Mouse (Mus musculus): ENCODE measurements around the gene Umad1. TPM values are rescaled to one million over a fixed set of nuclear protein-coding genes. Genes with fewer than 3 reads are reported as not detected.

Gene Umad1
- polyA plus RNA-seq, 2 experiments: 10.7 to 16.6 TPM

GRCm38 (mm10) chr6:8390296-8390695 is 131.2 kb downstream of the Umad1 start:
- DNase-seq (ENCODE audit: low spot score) (no peak), ATAC-seq (ENCODE audit: low FRiP score, low read depth) (no peak)
- 94% methylated on average over 6 of the region's 6 CpGs for WGBS
- no peak overlapping the region for H3K9ac ChIP-seq (ENCODE audit: low read depth, low read length, severe bottlenecking)
- H3K4me2 ChIP-seq (replicated peaks; ENCODE audit: low read depth, low read length, severe bottlenecking): no peak overlapping the region
- TF ChIP-seq POLR2A (IDR thresholded peaks at IDR 0.05; ENCODE audit: borderline replicate concordance, extremely low read depth, insufficient read depth, insufficient read length): no peak
- H3K36me3 ChIP-seq (ENCODE audit: control insufficient read depth, insufficient read depth, low read length): no peaks in the 10 kb centered on the region
- H3K27ac ChIP-seq (replicated peaks; ENCODE audit: low read depth, low read length): no peak overlapping the region
- H3K4me1 ChIP-seq (ENCODE audit: control insufficient read depth, insufficient read depth, low read length): no peaks in the 10 kb centered on the region
- no peak overlapping the region for H3K4me3 ChIP-seq (replicated peaks; ENCODE audit: low read length)
- no peaks in the 10 kb centered on the region for H3K9me3 ChIP-seq (ENCODE audit: control insufficient read depth, low read length)
- no peaks in the 10 kb centered on the region for H3K27me3 ChIP-seq (ENCODE audit: control insufficient read depth, insufficient read depth, low read length)

GRCm38 (mm10) chr6:8390935-8391334 is 131.8 kb downstream of the Umad1 start:
- H3K27me3 ChIP-seq (ENCODE audit: control insufficient read depth, insufficient read depth, low read length): no peaks in the 10 kb centered on the region
- ATAC-seq (ENCODE audit: low FRiP score, low read depth) (no peak), DNase-seq (ENCODE audit: low spot score) (no peak)
- H3K9me3 ChIP-seq (ENCODE audit: control insufficient read depth, low read length): no peaks in the 10 kb centered on the region
- H3K27ac ChIP-seq (replicated peaks; ENCODE audit: low read depth, low read length): no peak overlapping the region
- WGBS: 84% methylated on average over 2 of the region's 2 CpGs
- no peak overlapping the region for H3K4me3 ChIP-seq (replicated peaks; ENCODE audit: low read length)
- H3K36me3 ChIP-seq (ENCODE audit: control insufficient read depth, insufficient read depth, low read length): no peaks in the 10 kb centered on the region
- H3K4me2 ChIP-seq (replicated peaks; ENCODE audit: low read depth, low read length, severe bottlenecking): no peak overlapping the region
- no peaks in the 10 kb centered on the region for H3K4me1 ChIP-seq (ENCODE audit: control insufficient read depth, insufficient read depth, low read length)
- no peak overlapping the region for H3K9ac ChIP-seq (ENCODE audit: low read depth, low read length, severe bottlenecking)
- TF ChIP-seq POLR2A (IDR thresholded peaks at IDR 0.05; ENCODE audit: borderline replicate concordance, extremely low read depth, insufficient read depth, insufficient read length): no peak

- ATAC-seq (ENCODE audit: low FRiP score, low read depth): no peak
- 64% methylated on average over 4 of the region's 4 CpGs for WGBS
- DNase-seq (ENCODE audit: low spot score): no peak
- H3K9me3 ChIP-seq (ENCODE audit: control insufficient read depth, low read length): no peaks in the 10 kb centered on the region
- no peak overlapping the region for H3K27ac ChIP-seq (replicated peaks; ENCODE audit: low read depth, low read length)
- no peak overlapping the region for H3K4me3 ChIP-seq (replicated peaks; ENCODE audit: low read length)
- no peaks in the 10 kb centered on the region for H3K27me3 ChIP-seq (ENCODE audit: control insufficient read depth, insufficient read depth, low read length)
- TF ChIP-seq POLR2A (IDR thresholded peaks at IDR 0.05; ENCODE audit: borderline replicate concordance, extremely low read depth, insufficient read depth, insufficient read length): no peak
- H3K4me2 ChIP-seq (replicated peaks; ENCODE audit: low read depth, low read length, severe bottlenecking): no peak overlapping the region
- no peaks in the 10 kb centered on the region for H3K36me3 ChIP-seq (ENCODE audit: control insufficient read depth, insufficient read depth, low read length)
- no peaks in the 10 kb centered on the region for H3K4me1 ChIP-seq (ENCODE audit: control insufficient read depth, insufficient read depth, low read length)
- no peak overlapping the region for H3K9ac ChIP-seq (ENCODE audit: low read depth, low read length, severe bottlenecking)
Measured at GRCm38 (mm10) chr6:8393029-8393428, 133.9 kb downstream of the Umad1 start.

GRCm38 (mm10) chr6:8394044-8394443 is 135.0 kb downstream of the Umad1 start:
- no peaks in the 10 kb centered on the region for H3K4me1 ChIP-seq (ENCODE audit: control insufficient read depth, insufficient read depth, low read length)
- no peak for ATAC-seq (ENCODE audit: low FRiP score, low read depth)
- H3K27ac ChIP-seq (replicated peaks; ENCODE audit: low read depth, low read length): no peak overlapping the region
- no peak overlapping the region for H3K4me2 ChIP-seq (replicated peaks; ENCODE audit: low read depth, low read length, severe bottlenecking)
- no peak overlapping the region for H3K4me3 ChIP-seq (replicated peaks; ENCODE audit: low read length)
- no peak for TF ChIP-seq POLR2A (IDR thresholded peaks at IDR 0.05; ENCODE audit: borderline replicate concordance, extremely low read depth, insufficient read depth, insufficient read length)
- no peak overlapping the region for H3K9ac ChIP-seq (ENCODE audit: low read depth, low read length, severe bottlenecking)
- H3K27me3 ChIP-seq (ENCODE audit: control insufficient read depth, insufficient read depth, low read length): no peaks in the 10 kb centered on the region
- no peaks in the 10 kb centered on the region for H3K36me3 ChIP-seq (ENCODE audit: control insufficient read depth, insufficient read depth, low read length)
- no peak for DNase-seq (ENCODE audit: low spot score)
- H3K9me3 ChIP-seq (ENCODE audit: control insufficient read depth, low read length): no peaks in the 10 kb centered on the region

- Histone ChIP-seq H3K27ac (replicated peaks; ENCODE audit: low read depth, low read length) (no peak overlapping the region), H3K36me3 (ENCODE audit: control insufficient read depth, insufficient read depth, low read length) (no peaks in the 10 kb centered on the region), H3K9ac (ENCODE audit: low read depth, low read length, severe bottlenecking) (no peak overlapping the region), H3K4me2 (replicated peaks; ENCODE audit: low read depth, low read length, severe bottlenecking) (no peak overlapping the region), H3K4me1 (ENCODE audit: control insufficient read depth, insufficient read depth, low read length) (no peaks in the 10 kb centered on the region), H3K9me3 (ENCODE audit: control insufficient read depth, low read length) (no peaks in the 10 kb centered on the region), H3K27me3 (ENCODE audit: control insufficient read depth, insufficient read depth, low read length) (no peaks in the 10 kb centered on the region), H3K4me3 (replicated peaks; ENCODE audit: low read length) (no peak overlapping the region)
- no peak for TF ChIP-seq POLR2A (IDR thresholded peaks at IDR 0.05; ENCODE audit: borderline replicate concordance, extremely low read depth, insufficient read depth, insufficient read length)
- WGBS: 51% methylated on average over 4 of the region's 4 CpGs
- DNase-seq (ENCODE audit: low spot score): no peak
- no peak for ATAC-seq (ENCODE audit: low FRiP score, low read depth)
Measured at GRCm38 (mm10) chr6:8395061-8395460, 136.0 kb downstream of the Umad1 start.

GRCm38 (mm10) chr6:8397252-8397651 is 138.2 kb downstream of the Umad1 start:
- ATAC-seq (ENCODE audit: low FRiP score, low read depth): no peak

More at GRCm38 (mm10) chr6:8397252-8397651, 138.2 kb downstream of the Umad1 start:
- H3K27ac ChIP-seq (replicated peaks; ENCODE audit: low read depth, low read length): no peak overlapping the region
- no peaks in the 10 kb centered on the region for H3K27me3 ChIP-seq (ENCODE audit: control insufficient read depth, insufficient read depth, low read length)
- DNase-seq (ENCODE audit: low spot score): no peak
- no peak overlapping the region for H3K4me2 ChIP-seq (replicated peaks; ENCODE audit: low read depth, low read length, severe bottlenecking)
- H3K4me1 ChIP-seq (ENCODE audit: control insufficient read depth, insufficient read depth, low read length): no peaks in the 10 kb centered on the region
- H3K4me3 ChIP-seq (replicated peaks; ENCODE audit: low read length): no peak overlapping the region
- no peak overlapping the region for H3K9ac ChIP-seq (ENCODE audit: low read depth, low read length, severe bottlenecking)
- no peak for TF ChIP-seq POLR2A (IDR thresholded peaks at IDR 0.05; ENCODE audit: borderline replicate concordance, extremely low read depth, insufficient read depth, insufficient read length)
- H3K36me3 ChIP-seq (ENCODE audit: control insufficient read depth, insufficient read depth, low read length): no peaks in the 10 kb centered on the region
- 80% methylated on average over 7 of the region's 7 CpGs for whole genome bisulfite sequencing
- no peaks in the 10 kb centered on the region for H3K9me3 ChIP-seq (ENCODE audit: control insufficient read depth, low read length)
